Mouse (Mus musculus) ES-Bruce4 (cell line): ENCODE measurements around the gene Gpd2. TPM values are rescaled to one million over a fixed set of nuclear protein-coding genes. Genes with fewer than 3 reads are reported as not detected.

Experiments
- H3K27ac ChIP-seq: 2 replicates; pipeline ENCODE4 v1.5.1; 2012; ENCODE audit warnings: low read length, inconsistent platforms; ENCODE audit not compliant: insufficient read depth
- H3K27me3 ChIP-seq: 2 replicates; pipeline ENCODE4 v1.6.1; 2012; ENCODE audit warnings: mild to moderate bottlenecking, low read length, inconsistent platforms; ENCODE audit not compliant: control insufficient read depth, poor library complexity, insufficient read depth, severe bottlenecking
- H3K36me3 ChIP-seq: 2 replicates; pipeline ENCODE4 v1.6.1; 2012; ENCODE audit warnings: inconsistent platforms, mild to moderate bottlenecking, low read length, moderate library complexity; ENCODE audit not compliant: control insufficient read depth, poor library complexity, insufficient read depth, severe bottlenecking
- H3K4me1 ChIP-seq: one replicate; pipeline ENCODE4 v1.8.1; 2011; ENCODE audit warnings: low read length; ENCODE audit not compliant: control insufficient read depth, insufficient read depth
- H3K4me3 ChIP-seq: 2 replicates; pipeline ENCODE4 v1.5.1; 2011; ENCODE audit warnings: low read depth, mild to moderate bottlenecking, low read length
- H3K9ac ChIP-seq: 2 replicates; pipeline ENCODE4 v1.6.1; 2012; ENCODE audit warnings: low read depth, mild to moderate bottlenecking, inconsistent platforms; ENCODE audit not compliant: poor library complexity, severe bottlenecking
- H3K9me3 ChIP-seq: replicated peaks from 2 replicates; pipeline ENCODE4 v1.6.1; 2012; ENCODE audit warnings: mild to moderate bottlenecking, low read length, inconsistent platforms; ENCODE audit not compliant: control insufficient read depth, poor library complexity, insufficient read depth, severe bottlenecking
- CTCF ChIP-seq: IDR thresholded peaks from one replicate; pipeline ENCODE4 v1.8.1; 2011; ENCODE audit warnings: low read depth, low read length
- EP300 ChIP-seq: IDR thresholded peaks from 2 replicates; pipeline ENCODE4 v1.6.1; 2011; ENCODE audit warnings: low read depth, low read length; ENCODE audit not compliant: insufficient read depth
- POLR2A ChIP-seq: IDR thresholded peaks from one replicate; pipeline ENCODE4 v1.8.1; 2011; ENCODE audit warnings: low read length; ENCODE audit not compliant: insufficient read depth
- polyA plus RNA-seq: library from polyadenylated mRNA; stranded (reverse); fragments of >200 nt; gene quantifications from 2 replicates; pipeline ENCODE4 v1.2.4, GENCODE M21; 2011; ENCODE audit warnings: low read depth; ENCODE audit not compliant: missing spikeins, insufficient read depth, insufficient read length

Gpd2 gene
- polyA plus RNA-seq, 1 experiment, result 40.0 TPM

DNA sequence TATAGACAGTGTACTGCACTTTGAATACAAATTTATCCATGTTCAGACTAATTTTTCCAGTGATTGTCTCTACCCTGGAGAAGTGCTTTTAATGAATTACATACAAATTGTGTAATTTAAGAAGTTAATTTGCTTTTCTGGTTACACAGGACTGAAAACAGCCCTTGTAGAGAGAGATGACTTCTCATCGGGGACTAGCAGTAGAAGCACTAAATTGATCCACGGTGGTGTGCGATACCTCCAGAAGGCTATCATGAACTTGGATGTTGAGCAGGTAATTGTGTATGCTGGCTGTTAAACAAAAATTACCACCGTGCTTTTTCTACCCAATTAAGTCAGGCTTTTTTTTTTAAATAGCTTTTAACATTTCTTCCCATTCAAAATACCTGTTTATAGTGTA lies 66.8 kb downstream of the Gpd2 start:
- peaks cover 8% of the 10 kb centered on the region for H3K36me3 ChIP-seq
- no peak overlapping the region for H3K27ac ChIP-seq
- H3K9ac ChIP-seq, result no peak overlapping the region
- no peak overlapping the region for H3K4me3 ChIP-seq
- TF ChIP-seq CTCF, result no peak
- TF ChIP-seq EP300, result no peak
- TF ChIP-seq POLR2A, result no peak
- no peaks in the 10 kb centered on the region for H3K9me3 ChIP-seq
- H3K4me1 ChIP-seq, result no peaks in the 10 kb centered on the region
- no peaks in the 10 kb centered on the region for H3K27me3 ChIP-seq

DNA sequence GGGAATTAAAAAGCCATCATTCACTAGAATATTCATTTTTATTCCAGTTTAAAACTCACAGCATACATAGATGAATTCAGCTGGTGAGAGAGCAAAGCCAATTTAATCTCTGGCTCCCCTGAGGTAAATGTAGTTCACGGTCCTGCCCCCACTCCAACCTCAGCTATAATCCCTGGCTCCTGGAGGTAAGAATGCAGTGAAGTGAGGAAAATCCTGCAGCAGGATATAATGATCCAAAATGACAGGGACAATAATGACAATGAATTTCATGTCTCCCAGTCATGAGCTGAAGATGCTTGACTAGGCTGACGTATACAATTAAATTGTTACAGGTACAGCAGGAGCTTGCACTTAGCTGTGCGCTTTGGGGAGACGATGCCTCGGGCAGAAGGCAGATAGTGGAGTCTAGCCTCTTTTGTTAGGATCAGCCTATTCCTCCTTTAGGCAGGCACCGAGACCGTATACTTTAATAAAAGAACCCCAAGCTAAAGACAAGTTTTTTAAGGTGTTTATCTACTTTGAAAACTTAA lies 74.9 kb downstream of the Gpd2 start:
- TF ChIP-seq EP300 (no peak), CTCF (no peak), POLR2A (no peak)
- peaks cover 4% of the 10 kb centered on the region for H3K36me3 ChIP-seq
- H3K9me3 ChIP-seq, result no peaks in the 10 kb centered on the region
- H3K27ac ChIP-seq, result no peak overlapping the region
- H3K4me3 ChIP-seq, result no peak overlapping the region
- H3K27me3 ChIP-seq, result no peaks in the 10 kb centered on the region
- H3K4me1 ChIP-seq, result no peaks in the 10 kb centered on the region
- no peak overlapping the region for H3K9ac ChIP-seq

DNA sequence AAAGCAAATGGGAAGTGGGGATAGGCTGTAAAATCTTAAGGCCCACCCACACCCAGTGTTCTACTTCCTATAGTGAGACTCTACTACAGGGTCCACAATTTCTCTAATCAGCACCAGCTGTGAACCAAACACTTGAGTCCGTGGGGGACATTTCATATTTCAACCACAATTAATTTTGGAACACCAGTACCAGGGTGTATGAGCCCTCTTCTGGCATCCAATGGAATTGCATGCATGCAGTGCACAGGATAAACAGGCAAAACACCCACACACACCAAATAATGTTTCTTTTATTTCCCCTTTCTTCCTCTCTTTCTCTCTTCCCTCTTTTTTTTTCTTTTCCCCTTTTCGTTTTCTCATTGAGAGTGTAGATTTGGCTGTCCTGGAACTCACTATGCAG lies 78.6 kb downstream of the Gpd2 start:
- Histone ChIP-seq H3K27me3 (no peaks in the 10 kb centered on the region), H3K9me3 (no peaks in the 10 kb centered on the region), H3K27ac (no peak overlapping the region), H3K36me3 (no peaks in the 10 kb centered on the region; the same call in 1 of the 2 replicates), H3K9ac (no peak overlapping the region), H3K4me1 (no peaks in the 10 kb centered on the region), H3K4me3 (no peak overlapping the region)
- TF ChIP-seq POLR2A (no peak), EP300 (no peak), CTCF (no peak)

DNA sequence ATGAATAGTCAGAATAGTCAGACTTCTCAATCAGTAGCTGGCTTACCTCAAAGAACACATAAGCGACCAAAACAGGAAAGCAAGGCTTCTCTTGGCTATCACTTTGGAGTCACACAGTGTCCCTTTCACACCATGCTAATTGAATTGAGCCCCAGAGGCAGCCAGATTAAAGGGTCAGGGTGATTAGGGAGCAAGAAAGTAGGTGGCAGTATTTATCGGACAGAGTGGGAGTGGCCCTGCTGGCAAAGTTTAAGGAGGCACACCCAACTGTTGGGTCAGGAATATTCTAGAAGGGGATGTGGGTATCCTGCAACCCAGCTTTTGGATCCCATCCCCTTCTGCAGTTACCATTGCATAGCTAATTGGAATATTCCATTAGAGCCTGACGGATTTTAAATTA lies 80.9 kb downstream of the Gpd2 start:
- TF ChIP-seq POLR2A, result no peak
- no peak for TF ChIP-seq EP300
- TF ChIP-seq CTCF, result no peak
- H3K4me3 ChIP-seq, result no peak overlapping the region

DNA sequence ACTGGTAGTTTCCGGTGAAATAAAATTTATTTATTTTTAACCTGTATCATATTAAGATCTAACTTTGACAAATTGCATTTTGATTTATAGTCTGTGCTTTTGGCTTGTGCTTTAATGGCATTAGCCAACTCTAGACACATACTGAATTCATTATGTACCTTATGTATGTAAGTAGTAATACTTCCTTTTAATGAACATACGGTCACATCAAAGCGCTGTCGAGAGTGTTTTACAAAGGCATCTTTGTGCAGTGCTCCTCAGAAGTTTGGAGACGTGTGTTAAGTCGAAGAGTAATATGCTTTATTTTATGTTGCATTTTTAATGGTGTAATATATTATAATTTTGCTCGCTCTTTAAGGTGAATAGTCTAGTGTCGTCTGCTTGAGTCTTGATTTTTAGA lies 88.7 kb downstream of the Gpd2 start:
- Histone ChIP-seq H3K9me3 (no peaks in the 10 kb centered on the region), H3K4me1 (no peaks in the 10 kb centered on the region), H3K27ac (no peak overlapping the region), H3K4me3 (no peak overlapping the region), H3K9ac (no peak overlapping the region), H3K27me3 (no peaks in the 10 kb centered on the region), H3K36me3 (no peaks in the 10 kb centered on the region)
- TF ChIP-seq POLR2A (no peak), EP300 (no peak), CTCF (no peak)

More for the DNA sequence above, 80.9 kb downstream of the Gpd2 start:
- no peaks in the 10 kb centered on the region for H3K4me1 ChIP-seq
- no peaks in the 10 kb centered on the region for H3K27me3 ChIP-seq
- no peaks in the 10 kb centered on the region; the same call in 1 of the 2 replicates for H3K36me3 ChIP-seq
- H3K9me3 ChIP-seq, result no peaks in the 10 kb centered on the region
- no peak overlapping the region for H3K9ac ChIP-seq
- no peak overlapping the region for H3K27ac ChIP-seq

DNA sequence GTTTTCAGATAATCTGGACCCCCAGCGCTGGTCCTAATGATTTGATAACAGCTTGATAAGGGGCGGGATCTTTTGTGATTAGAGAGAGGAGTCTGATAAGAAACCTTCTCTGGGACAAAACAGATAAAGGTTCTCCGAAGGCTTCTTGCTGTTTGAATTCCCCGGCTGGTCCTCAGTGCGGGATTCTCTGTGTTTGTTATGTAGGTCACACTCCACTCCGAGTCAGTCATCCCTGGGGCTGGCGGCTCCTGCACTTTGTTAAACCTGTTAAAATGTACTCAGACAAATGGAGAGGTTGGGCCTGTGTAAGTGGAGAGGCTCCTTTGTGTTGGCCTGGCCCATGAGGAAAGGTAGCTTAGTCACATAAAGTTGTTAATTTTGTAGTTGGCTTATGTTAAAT lies 91.9 kb downstream of the Gpd2 start:
- Histone ChIP-seq H3K27me3 (no peaks in the 10 kb centered on the region), H3K27ac (no peak overlapping the region), H3K9me3 (no peaks in the 10 kb centered on the region), H3K4me1 (no peaks in the 10 kb centered on the region), H3K4me3 (no peak overlapping the region), H3K9ac (no peak overlapping the region; the same call in 1 of the 2 replicates), H3K36me3 (no peaks in the 10 kb centered on the region)
- TF ChIP-seq CTCF, result no peak
- no peak for TF ChIP-seq EP300
- no peak for TF ChIP-seq POLR2A
